Mouse (Mus musculus) liver, adult 2 months (tissue): ENCODE results near the gene Lsm7. TPM values are rescaled to one million over a fixed set of nuclear protein-coding genes. Genes with fewer than 3 reads are reported as not detected.

Source experiments
- DNase-seq: peaks from one replicate; pipeline ENCODE4 v3.0.0-alpha.2; 2011; ENCODE audit warnings: low read depth, low spot score; ENCODE audit errors: extremely low read depth
- H3K27ac ChIP-seq: fragments of 200-500 bp; replicated peaks from 2 replicates; pipeline ENCODE4 v1.5.1; 2012; ENCODE audit warnings: low read depth, mild to moderate bottlenecking, control low read depth, inconsistent platforms, low read length; ENCODE audit not compliant: insufficient read depth
- H3K27me3 ChIP-seq: fragments of 200-500 bp; 2 replicates; pipeline ENCODE4 v1.6.1; 2012; ENCODE audit warnings: mild to moderate bottlenecking, moderate library complexity, low read length, inconsistent platforms; ENCODE audit not compliant: control insufficient read depth, insufficient read depth
- H3K36me3 ChIP-seq: fragments of 200-500 bp; 2 replicates; pipeline ENCODE4 v1.6.1; 2012; ENCODE audit warnings: low read length, inconsistent platforms; ENCODE audit not compliant: control insufficient read depth, insufficient read depth
- H3K4me1 ChIP-seq: fragments of 200-500 bp; 2 replicates; pipeline ENCODE4 v1.6.1; 2011; ENCODE audit warnings: low read length; ENCODE audit not compliant: control insufficient read depth, insufficient read depth
- H3K4me3 ChIP-seq: fragments of 200-500 bp; 2 replicates; pipeline ENCODE4 v1.5.1; 2011; ENCODE audit warnings: low read depth, mild to moderate bottlenecking, control low read depth, low read length, moderate library complexity; ENCODE audit not compliant: insufficient read depth
- H3K79me2 ChIP-seq: fragments of 200-500 bp; 2 replicates; pipeline ENCODE4 v1.6.1; 2012; ENCODE audit warnings: inconsistent platforms, mild to moderate bottlenecking, low read length, moderate library complexity; ENCODE audit not compliant: control insufficient read depth, insufficient read depth
- H3K9ac ChIP-seq: fragments of 200-500 bp; 2 replicates; pipeline ENCODE4 v1.6.1; 2012; ENCODE audit warnings: low read depth, mild to moderate bottlenecking, control low read depth, inconsistent platforms, low read length
- CTCF ChIP-seq: fragments of 200-500 bp; IDR thresholded peaks from 2 replicates; pipeline ENCODE4 v1.5.1; 2011; ENCODE audit warnings: low read depth, low read length, control low read depth
- POLR2A ChIP-seq: fragments of 200-500 bp; IDR thresholded peaks from 2 replicates; pipeline ENCODE4 v1.6.1; 2011; ENCODE audit warnings: low read length, control low read depth; ENCODE audit not compliant: insufficient read depth; ENCODE audit errors: extremely low read depth
- WGBS: fragments of 180-500 bp; shearing (Covaris S2); methylation state at CpG from one replicate; pipeline ENCODE4 v1.1.7; 2018; 5-methylcytosine and 5-hydroxymethylcytosine counted together
- polyA plus RNA-seq: library from polyadenylated mRNA; depleted of rRNA; stranded (reverse); fragments of >200 nt; gene quantifications from 2 replicates; pipeline ENCODE4 v1.2.3, GENCODE M21; 2012
- total RNA-seq: library from RNA; depleted of rRNA; stranded (reverse); fragments of >200 nt; gene quantifications from 2 replicates; pipeline ENCODE4 v1.2.3, GENCODE M21; 2014

Gene Lsm7
- total and polyA plus RNA-seq, 2 experiments: 61.3 to 75.1 TPM

- H3K27me3 ChIP-seq: no peaks in the 10 kb centered on the region
- peaks cover 16% of the 10 kb centered on the region; the same call in 1 of the 2 replicates for H3K79me2 ChIP-seq
- peaks cover 37% of the 10 kb centered on the region for H3K4me1 ChIP-seq
- peak; percentile 48 for DNase-seq
- no peak overlapping the region; the same call in 1 of the 2 replicates for H3K27ac ChIP-seq
- H3K9ac ChIP-seq: peak overlapping the region; percentile 99
- WGBS: 31% methylated on average over 10 of the region's 10 CpGs
- peak overlapping the region; percentile 99 for H3K4me3 ChIP-seq
- peaks cover 8% of the 10 kb centered on the region for H3K36me3 ChIP-seq
- TF ChIP-seq POLR2A: no peak
- TF ChIP-seq CTCF: no peak
Observed at GRCm38 (mm10) chr10:80827870-80828420, 27.1 kb downstream of the Lsm7 start.

GRCm38 (mm10) chr10:80827063-80827869, 27.7 kb downstream of the Lsm7 start:
- WGBS: 3% methylated on average over 29 of the region's 29 CpGs
- peak; percentile 17 for DNase-seq
- Histone ChIP-seq H3K27me3 (no peaks in the 10 kb centered on the region), H3K27ac (peak overlapping the region; percentile 56), H3K79me2 (peaks cover 16% of the 10 kb centered on the region; the same call in 1 of the 2 replicates), H3K9ac (peak overlapping the region; percentile 99), H3K4me1 (peaks cover 37% of the 10 kb centered on the region), H3K36me3 (peaks cover 8% of the 10 kb centered on the region), H3K4me3 (peak overlapping the region; percentile 99)
- no peak for TF ChIP-seq POLR2A
- no peak for TF ChIP-seq CTCF

GRCm38 (mm10) chr10:80826151-80827062, 28.6 kb downstream of the Lsm7 start, which contains the start of gene Oaz1:
TSS of gene Oaz1 (plus strand) at chr10:80826656.
- Histone ChIP-seq H3K9ac (peak within 1 kb of the TSS; percentile 99), H3K36me3 (peaks cover 8% of the 10 kb centered on the region), H3K27me3 (no peaks in the 10 kb centered on the region), H3K4me3 (peak within 1 kb of the TSS; percentile 99), H3K27ac (peak within 1 kb of the TSS; percentile 98), H3K4me1 (peaks cover 37% of the 10 kb centered on the region), H3K79me2 (peaks cover 16% of the 10 kb centered on the region; the same call in 1 of the 2 replicates)
- DNase-seq: peak; percentile 98
- under 1% methylated on average over 76 of the region's 82 CpGs for WGBS
- TF ChIP-seq POLR2A: peak; percentile 89
- no peak for TF ChIP-seq CTCF

GRCm38 (mm10) chr10:80824827-80825226, 30.2 kb downstream of the Lsm7 start:
- 46% methylated on average over 2 of the region's 2 CpGs for WGBS
- Histone ChIP-seq H3K27me3 (no peaks in the 10 kb centered on the region), H3K9ac (no peak overlapping the region; the same call in 1 of the 2 replicates), H3K4me1 (peaks cover 29% of the 10 kb centered on the region), H3K4me3 (no peak overlapping the region), H3K27ac (peak overlapping the region; percentile 84; the same call in 1 of the 2 replicates), H3K79me2 (peaks cover 16% of the 10 kb centered on the region; the same call in 1 of the 2 replicates), H3K36me3 (peaks cover 7% of the 10 kb centered on the region)
- DNase-seq: peak; percentile 21
- TF ChIP-seq POLR2A: no peak
- TF ChIP-seq CTCF: no peak

GRCm38 (mm10) chr10:80823847-80824643, 31.0 kb downstream of the Lsm7 start:
- Histone ChIP-seq H3K79me2 (peaks cover 16% of the 10 kb centered on the region; the same call in 1 of the 2 replicates), H3K4me3 (no peak overlapping the region), H3K9ac (peak overlapping the region; percentile 49), H3K36me3 (no peaks in the 10 kb centered on the region; the same call in 1 of the 2 replicates), H3K27me3 (no peaks in the 10 kb centered on the region), H3K4me1 (peaks cover 22% of the 10 kb centered on the region), H3K27ac (peak overlapping the region; percentile 84)
- TF ChIP-seq POLR2A (no peak), CTCF (no peak)
- WGBS: 14% methylated on average over 8 of the region's 8 CpGs
- peak; percentile 74 for DNase-seq
